Mouse (Mus musculus): ENCODE measurements around the gene Tbpl1. TPM values are rescaled to one million over a fixed set of nuclear protein-coding genes. Genes with fewer than 3 reads are reported as not detected.

Tbpl1 gene
- polyA plus RNA-seq, 1 experiment = 185 TPM

DNA sequence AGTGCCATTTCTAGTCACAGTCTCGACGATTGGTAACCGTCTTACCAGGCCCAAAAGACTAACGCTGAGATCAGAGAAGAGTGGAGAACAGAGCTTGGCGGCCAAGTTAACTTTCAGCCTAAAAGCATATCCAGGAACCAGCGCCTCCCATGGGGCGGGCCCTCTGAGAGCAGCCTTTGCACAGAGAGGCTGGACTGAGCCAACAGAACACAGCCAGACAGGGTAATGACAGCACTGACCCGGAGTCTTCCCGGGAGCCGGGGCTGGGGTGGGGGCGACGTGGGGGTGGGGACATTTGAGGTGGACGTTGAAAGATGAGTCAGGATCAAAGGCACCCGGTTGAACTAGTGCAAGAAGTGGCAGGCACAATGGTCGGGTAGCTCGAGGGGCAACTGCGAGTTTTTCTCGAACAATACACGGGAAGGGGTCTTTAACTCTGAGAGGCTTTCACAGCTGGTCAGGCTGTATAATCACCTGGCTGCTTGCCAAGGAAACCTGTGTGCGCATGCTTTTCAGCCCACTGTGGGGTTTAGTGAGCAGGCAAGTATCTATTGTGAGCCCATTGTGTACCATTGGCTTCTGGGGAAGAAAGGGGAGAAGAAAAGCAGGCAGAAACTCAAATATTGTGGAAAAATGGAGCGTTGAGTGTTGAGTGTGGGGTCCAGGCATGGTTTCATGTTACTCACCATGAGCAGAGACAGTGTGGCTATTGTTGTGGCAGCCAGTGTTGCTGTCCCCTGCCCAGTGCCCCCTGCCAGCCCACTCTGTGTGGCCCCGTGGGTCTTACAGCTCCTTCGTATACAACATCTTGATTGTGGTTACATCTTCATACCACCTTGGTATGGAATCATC lies 73.0 kb downstream of the Tbpl1 start:
- H3K27me3 ChIP-seq (ENCODE audit: control insufficient read depth, insufficient read depth, low read length) = no peaks in the 10 kb centered on the region
- no peaks in the 10 kb centered on the region for H3K36me3 ChIP-seq (ENCODE audit: control insufficient read depth, insufficient read depth, low read length)
- H3K4me3 ChIP-seq (ENCODE audit: control insufficient read depth, low read depth, low read length) = no peak overlapping the region
- no peaks in the 10 kb centered on the region; the same call in 1 of the 2 replicates for H3K4me1 ChIP-seq (ENCODE audit: control insufficient read depth, insufficient read depth, low read length)
- no peak for TF ChIP-seq CTCF (IDR thresholded peaks at IDR 0.05; ENCODE audit: control insufficient read depth, insufficient read depth, insufficient replicate concordance, low read depth, low read length)
- no peak for TF ChIP-seq POLR2A (IDR thresholded peaks at IDR 0.05; ENCODE audit: control insufficient read depth, low read depth, low read length)
- no peak overlapping the region for H3K27ac ChIP-seq (ENCODE audit: control insufficient read depth, insufficient read depth, low read depth, low read length)

Other genes with a start within 250 kb of the Tbpl1 start
- 1.2 and 1.8 TPM in 2 replicates for gene Slc2a12, start 86.9 kb downstream of the Tbpl1 start, polyA plus RNA-seq (2012; rRNA removed)
- 11.2 and 12.4 TPM in 2 replicates for gene Tcf21, start 88.2 kb upstream of the Tbpl1 start, polyA plus RNA-seq (2012; rRNA removed)

Data from testis, adult 2 months (tissue).